Mouse (Mus musculus) limb, embryonic 15.5 days (tissue): Measurements from ENCODE around the gene Adamts8. TPM values are rescaled to one million over a fixed set of nuclear protein-coding genes. Genes with fewer than 3 reads are reported as not detected.

Source experiments
- ATAC-seq: fragments of 200-750 bp; cut with Nextera tagmentation; 2 replicates; pipeline ENCODE4 v1.8.0; 2017; ENCODE audit warnings: low read depth, moderate TSS enrichment; ENCODE audit not compliant: insufficient number of reproducible peaks, low FRiP score, low TSS enrichment
- H3K27ac ChIP-seq: fragments of 300-500 bp; sonication (generic); 2 replicates; pipeline ENCODE4 v1.5.1; 2015; ENCODE audit warnings: moderate library complexity, mild to moderate bottlenecking, inconsistent platforms
- H3K27me3 ChIP-seq: fragments of 300-500 bp; sonication (generic); 2 replicates; pipeline ENCODE4 v1.6.1; 2015; ENCODE audit warnings: inconsistent platforms
- H3K36me3 ChIP-seq: fragments of 300-500 bp; sonication (generic); 2 replicates; pipeline ENCODE4 v1.6.1; 2015; ENCODE audit warnings: inconsistent platforms
- H3K4me1 ChIP-seq: fragments of 300-500 bp; sonication (generic); 2 replicates; pipeline ENCODE4 v1.6.1; 2015; ENCODE audit warnings: inconsistent platforms
- H3K4me2 ChIP-seq: fragments of 300-500 bp; sonication (generic); 2 replicates; pipeline ENCODE4 v1.6.1; 2015; ENCODE audit warnings: mild to moderate bottlenecking, inconsistent platforms
- H3K4me3 ChIP-seq: fragments of 300-500 bp; sonication (generic); 2 replicates; pipeline ENCODE4 v1.5.1; 2015; ENCODE audit warnings: mild to moderate bottlenecking, inconsistent platforms
- H3K9ac ChIP-seq: fragments of 300-500 bp; sonication (generic); 2 replicates; pipeline ENCODE4 v1.6.1; 2015; ENCODE audit warnings: inconsistent platforms
- H3K9me3 ChIP-seq: fragments of 300-500 bp; sonication (generic); 2 replicates; pipeline ENCODE4 v1.6.1; 2016; ENCODE audit warnings: inconsistent platforms
- WGBS: fragments of 180-500 bp; shearing (Covaris S2); methylation state at CpG from one replicate; pipeline ENCODE4 v1.1.7; 2015; 5-methylcytosine and 5-hydroxymethylcytosine counted together
- polyA plus RNA-seq: library from polyadenylated mRNA; unstranded; fragments of >200 nt; fragmentation: Nextera tagmentation; extraction: Ambion mirVana; gene quantifications from 2 replicates; pipeline ENCODE4 v1.2.1, GENCODE M21; 2015

Adamts8 gene
- polyA plus RNA-seq, 1 experiment from 2014 or later = 4.6 TPM

GRCm38 (mm10) chr9:31000641-31001040 is 58.3 kb downstream of the Adamts8 start:
- H3K4me2 ChIP-seq = no peak overlapping the region
- H3K4me1 ChIP-seq = no peaks in the 10 kb centered on the region
- no peaks in the 10 kb centered on the region for H3K27me3 ChIP-seq
- H3K9ac ChIP-seq = no peak overlapping the region
- no peak overlapping the region for H3K27ac ChIP-seq
- ATAC-seq = no peak
- no peaks in the 10 kb centered on the region for H3K36me3 ChIP-seq
- 54% methylated on average over 10 of the region's 10 CpGs for WGBS
- H3K4me3 ChIP-seq = no peak overlapping the region
- H3K9me3 ChIP-seq = no peaks in the 10 kb centered on the region

GRCm38 (mm10) chr9:31002528-31002927 is 60.2 kb downstream of the Adamts8 start:
- Histone ChIP-seq H3K9me3 (no peaks in the 10 kb centered on the region), H3K9ac (no peak overlapping the region), H3K4me2 (no peak overlapping the region), H3K4me1 (no peaks in the 10 kb centered on the region), H3K27ac (no peak overlapping the region), H3K27me3 (no peaks in the 10 kb centered on the region), H3K4me3 (no peak overlapping the region), H3K36me3 (no peaks in the 10 kb centered on the region)
- WGBS = 50% methylated on average over 4 of the region's 4 CpGs
- ATAC-seq = no peak

GRCm38 (mm10) chr9:31009334-31009733 is 67.0 kb downstream of the Adamts8 start:
- no peaks in the 10 kb centered on the region for H3K36me3 ChIP-seq
- no peaks in the 10 kb centered on the region for H3K9me3 ChIP-seq

GRCm38 (mm10) chr9:31010040-31010439 is 67.7 kb downstream of the Adamts8 start:
- Histone ChIP-seq H3K9me3 (no peaks in the 10 kb centered on the region), H3K36me3 (no peaks in the 10 kb centered on the region), H3K27ac (no peak overlapping the region), H3K9ac (no peak overlapping the region), H3K27me3 (no peaks in the 10 kb centered on the region), H3K4me1 (no peaks in the 10 kb centered on the region), H3K4me3 (no peak overlapping the region), H3K4me2 (no peak overlapping the region)
- no peak for ATAC-seq
- WGBS = 31% methylated on average over 3 of the region's 3 CpGs

More at GRCm38 (mm10) chr9:31009334-31009733, 67.0 kb downstream of the Adamts8 start:
- no peaks in the 10 kb centered on the region for H3K27me3 ChIP-seq
- no peak overlapping the region for H3K4me3 ChIP-seq
- no peak overlapping the region for H3K27ac ChIP-seq
- no peaks in the 10 kb centered on the region for H3K4me1 ChIP-seq
- WGBS = 82% methylated on average over 2 of the region's 2 CpGs
- ATAC-seq = no peak
- no peak overlapping the region for H3K4me2 ChIP-seq
- H3K9ac ChIP-seq = no peak overlapping the region

- no peak overlapping the region for H3K4me3 ChIP-seq
- H3K9ac ChIP-seq = no peak overlapping the region
- H3K36me3 ChIP-seq = no peaks in the 10 kb centered on the region
- 44% methylated on average over 3 of the region's 3 CpGs for WGBS
- H3K9me3 ChIP-seq = no peaks in the 10 kb centered on the region
- H3K4me1 ChIP-seq = no peaks in the 10 kb centered on the region
- no peak overlapping the region for H3K27ac ChIP-seq
- no peak for ATAC-seq
- H3K27me3 ChIP-seq = no peaks in the 10 kb centered on the region
- no peak overlapping the region for H3K4me2 ChIP-seq
Observed at GRCm38 (mm10) chr9:31010749-31011148, 68.4 kb downstream of the Adamts8 start.

- Histone ChIP-seq H3K9me3 (no peaks in the 10 kb centered on the region), H3K9ac (no peak overlapping the region), H3K4me3 (no peak overlapping the region), H3K27ac (no peak overlapping the region), H3K36me3 (no peaks in the 10 kb centered on the region), H3K27me3 (no peaks in the 10 kb centered on the region), H3K4me1 (no peaks in the 10 kb centered on the region), H3K4me2 (no peak overlapping the region)
- no peak for ATAC-seq
- 8% methylated on average over 1 of the region's 1 CpGs for WGBS
Observed at GRCm38 (mm10) chr9:31011533-31011932, 69.2 kb downstream of the Adamts8 start.

- no peak overlapping the region for H3K4me2 ChIP-seq
- no peak for ATAC-seq
- H3K4me1 ChIP-seq = no peaks in the 10 kb centered on the region
- H3K27ac ChIP-seq = no peak overlapping the region
- no peak overlapping the region for H3K4me3 ChIP-seq
- H3K27me3 ChIP-seq = no peaks in the 10 kb centered on the region
- H3K9me3 ChIP-seq = no peaks in the 10 kb centered on the region
- WGBS = 77% methylated on average over 4 of the region's 4 CpGs
- no peaks in the 10 kb centered on the region for H3K36me3 ChIP-seq
- H3K9ac ChIP-seq = no peak overlapping the region
Observed at GRCm38 (mm10) chr9:31012674-31013073, 70.3 kb downstream of the Adamts8 start.

GRCm38 (mm10) chr9:31013415-31013814 is 71.1 kb downstream of the Adamts8 start:
- Histone ChIP-seq H3K36me3 (no peaks in the 10 kb centered on the region), H3K27ac (no peak overlapping the region), H3K27me3 (no peaks in the 10 kb centered on the region), H3K9me3 (no peaks in the 10 kb centered on the region), H3K4me2 (no peak overlapping the region), H3K4me3 (no peak overlapping the region), H3K9ac (no peak overlapping the region), H3K4me1 (no peaks in the 10 kb centered on the region)
- 90% methylated on average over 4 of the region's 4 CpGs for WGBS
- no peak for ATAC-seq

Other genes starting within 250 kb of the Adamts8 start
- 22.9 and 26.9 TPM in 2 replicates for gene Adamts15, start 20.1 kb upstream of the Adamts8 start, polyA plus RNA-seq
- gene Zbtb44, start 88.1 kb downstream of the Adamts8 start, polyA plus RNA-seq = 6.3 and 7.5 TPM in 2 replicates
- gene St14, start 189.3 kb downstream of the Adamts8 start, polyA plus RNA-seq = 20.5 and 21.8 TPM in 2 replicates